Mouse (Mus musculus) testis, postnatal 14 days (tissue): ENCODE measurements around the gene Spock1.

Experiments used
- DNase-seq: peaks from one replicate; pipeline ENCODE4 v3.0.0; 2021; ENCODE audit warnings: low spot score

Gene Spock1

DNA sequence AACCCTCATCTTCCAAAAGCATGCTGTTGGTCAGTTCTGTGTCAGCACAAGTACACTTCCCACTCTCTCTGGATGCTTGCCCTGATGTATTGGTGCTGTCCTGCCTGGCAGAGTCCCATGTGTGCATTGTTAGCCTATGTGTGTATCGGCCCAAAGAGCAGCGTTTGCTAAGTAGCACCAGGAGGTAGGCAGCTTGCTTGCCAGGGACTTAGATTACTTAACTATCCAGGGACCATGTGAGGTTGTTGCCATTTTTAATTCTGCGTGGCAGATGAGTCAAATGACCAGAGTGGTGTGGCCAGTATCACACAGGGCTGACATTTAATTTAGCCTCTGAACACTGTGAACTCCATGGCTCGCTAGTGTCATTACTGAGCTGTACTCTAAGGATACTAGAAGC is 256.9 kb downstream of the Spock1 start:
- DNase-seq, result no peak

DNA sequence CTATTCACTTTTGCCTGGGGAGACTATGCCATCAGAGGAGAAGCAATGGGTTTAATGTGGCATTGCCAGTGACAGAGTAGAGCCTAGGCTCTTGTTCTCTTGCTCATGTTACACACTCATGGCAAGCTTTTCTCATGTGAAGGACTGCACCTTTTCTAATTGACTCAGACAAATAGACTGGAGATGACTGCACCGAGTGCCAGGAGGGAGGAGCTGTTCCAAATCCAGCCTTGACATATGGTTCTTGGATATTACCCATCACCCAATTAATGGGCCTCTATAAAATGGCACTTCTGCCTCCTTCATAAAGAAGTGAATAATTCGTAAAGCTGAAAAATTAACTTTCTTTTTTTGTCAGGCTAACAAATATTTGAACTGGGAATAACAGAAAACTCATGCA is 259.3 kb downstream of the Spock1 start:
- no peak for DNase-seq

DNA sequence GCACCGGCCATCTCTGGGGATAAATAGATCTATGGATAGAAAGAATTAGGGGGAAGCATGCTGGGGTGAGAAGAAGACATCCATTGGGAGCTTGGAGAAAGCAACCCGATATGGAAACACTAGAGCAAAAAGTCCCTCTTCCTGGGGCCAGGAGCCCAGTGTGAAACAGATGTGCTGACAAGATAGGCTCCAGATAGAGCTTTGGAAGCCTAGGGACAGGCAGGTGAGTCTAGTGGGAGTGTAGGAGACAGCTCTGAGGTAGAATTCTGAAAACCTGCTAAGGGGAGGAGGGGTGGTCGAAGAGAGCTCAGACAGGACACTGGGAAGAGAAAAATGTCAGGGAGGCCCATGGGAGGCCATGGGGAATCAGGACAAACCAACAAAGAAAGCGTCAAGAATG is 260.7 kb downstream of the Spock1 start:
- no peak for DNase-seq

DNA sequence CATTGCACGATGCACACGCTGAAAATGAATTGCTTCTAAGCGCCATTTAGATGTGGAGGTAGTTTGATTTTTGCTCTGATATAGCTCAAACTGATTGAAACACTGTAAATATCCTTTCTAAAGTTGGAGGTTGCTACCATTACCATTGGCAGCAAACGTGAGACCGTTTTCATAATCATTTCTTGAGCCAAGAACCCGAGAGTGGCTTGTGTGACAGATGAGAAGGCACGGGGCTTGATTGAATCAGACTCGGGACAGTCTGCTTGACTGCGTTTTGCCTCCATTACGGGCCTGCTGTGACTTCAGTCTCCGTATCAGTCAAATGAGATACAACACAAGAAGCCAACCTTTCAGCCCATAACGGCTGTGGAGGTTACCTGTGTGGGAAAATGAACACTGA is 265.1 kb downstream of the Spock1 start:
- no peak for DNase-seq

DNA sequence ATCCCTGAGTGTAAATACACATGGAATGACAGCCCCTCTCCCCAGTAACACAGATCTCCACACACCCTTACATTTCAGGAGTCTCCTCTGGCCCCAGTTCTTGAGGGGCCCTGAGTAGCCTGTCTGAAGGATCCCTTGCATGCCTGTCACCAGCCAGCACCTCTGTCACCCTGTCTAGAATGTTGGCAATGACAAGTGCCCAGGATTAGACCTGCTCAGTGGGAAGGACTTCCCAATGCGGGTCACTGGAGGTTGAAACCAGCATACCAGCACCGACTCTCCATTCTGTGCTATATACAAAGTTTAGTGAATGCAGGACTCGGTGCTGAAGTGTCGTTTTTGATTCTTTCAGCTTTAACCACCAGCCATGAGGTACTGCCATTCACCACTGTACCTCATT is 266.5 kb downstream of the Spock1 start:
- DNase-seq, result no peak

DNA sequence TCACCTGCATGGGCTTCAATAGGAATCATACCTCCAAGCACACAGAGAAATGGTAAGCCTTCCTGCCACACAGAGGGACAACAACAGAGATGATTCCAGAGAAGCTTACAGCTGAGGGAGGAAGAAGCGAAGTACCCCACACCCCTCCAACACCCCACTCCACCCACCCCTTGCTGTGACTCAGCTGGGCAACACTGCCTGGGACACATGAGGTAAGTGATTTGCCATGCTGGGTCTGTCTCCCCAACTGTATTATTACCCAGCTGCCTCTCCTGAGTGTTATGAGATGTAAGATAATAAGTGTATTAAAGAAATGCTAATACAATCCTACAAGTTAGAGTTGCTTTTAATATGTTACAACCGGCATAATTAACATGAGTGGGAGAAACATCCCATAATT is 267.2 kb downstream of the Spock1 start:
- no peak for DNase-seq

DNA sequence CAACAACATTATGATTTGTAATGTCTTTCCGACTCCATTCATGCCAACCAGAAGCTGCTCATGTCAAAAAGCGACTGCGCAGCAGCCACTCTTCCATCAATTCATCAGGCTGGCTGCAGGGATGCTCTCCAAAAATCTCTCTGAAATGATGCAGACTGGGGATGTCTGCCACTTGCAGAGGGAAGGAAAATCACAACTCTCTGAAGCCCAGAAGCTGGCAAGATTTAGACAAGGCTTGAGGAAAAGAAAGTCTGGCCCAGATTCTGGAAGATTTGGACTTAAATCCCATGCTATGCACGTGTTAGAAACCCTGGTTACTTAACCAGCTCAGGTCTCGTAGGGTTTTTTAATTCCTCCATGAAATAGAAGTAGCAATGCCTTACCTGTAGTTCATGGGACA is 269.3 kb downstream of the Spock1 start:
- no peak for DNase-seq

DNA sequence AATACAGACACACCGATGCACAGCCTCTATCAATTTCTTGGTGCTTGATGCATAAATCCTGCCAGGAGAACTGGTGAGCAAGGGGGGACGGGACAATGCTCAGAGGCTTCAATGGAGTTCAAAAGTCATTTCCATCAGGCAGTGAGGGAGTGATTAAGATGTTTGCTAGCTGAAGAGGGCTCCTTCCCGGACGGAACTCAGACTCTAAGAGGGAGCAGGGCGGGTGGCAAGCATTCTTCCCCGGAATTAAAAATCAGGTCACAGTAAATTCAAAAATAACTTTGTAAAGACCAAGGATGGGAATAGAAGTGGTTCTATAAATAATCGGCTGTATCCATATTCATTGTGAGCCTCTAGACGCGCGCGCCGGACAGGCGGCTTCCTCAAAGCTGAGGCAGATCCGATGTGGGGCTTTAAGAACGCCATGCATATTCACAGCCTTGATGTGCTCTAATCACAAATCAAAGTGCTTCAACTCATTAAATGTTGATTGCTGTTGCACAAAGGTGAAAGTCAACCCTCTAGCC is 270.5 kb downstream of the Spock1 start:
- no peak for DNase-seq

DNA sequence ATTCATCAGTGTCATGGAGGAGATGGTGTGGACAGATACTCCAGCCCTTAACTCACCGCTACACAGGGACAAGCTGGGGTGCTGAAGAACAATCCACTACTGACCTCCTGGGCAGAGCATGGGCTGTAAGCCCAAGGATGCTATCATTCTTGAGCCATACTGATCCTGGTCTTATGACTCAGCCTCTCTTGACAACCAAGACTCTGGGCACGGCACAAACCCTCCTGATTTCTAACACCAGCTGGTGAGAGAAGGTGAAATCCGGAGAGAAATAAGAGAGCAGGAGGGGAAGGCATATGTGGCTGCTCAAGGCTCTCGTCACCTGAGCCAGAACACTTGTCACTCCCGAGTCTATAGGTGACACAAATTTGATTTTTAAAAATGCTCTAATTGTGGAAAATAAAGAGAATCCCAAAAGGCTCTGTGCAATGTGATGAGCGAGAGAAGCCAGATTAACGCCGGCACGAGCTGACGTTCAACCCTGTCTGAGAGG is 271.0 kb downstream of the Spock1 start:
- DNase-seq, result no peak

DNA sequence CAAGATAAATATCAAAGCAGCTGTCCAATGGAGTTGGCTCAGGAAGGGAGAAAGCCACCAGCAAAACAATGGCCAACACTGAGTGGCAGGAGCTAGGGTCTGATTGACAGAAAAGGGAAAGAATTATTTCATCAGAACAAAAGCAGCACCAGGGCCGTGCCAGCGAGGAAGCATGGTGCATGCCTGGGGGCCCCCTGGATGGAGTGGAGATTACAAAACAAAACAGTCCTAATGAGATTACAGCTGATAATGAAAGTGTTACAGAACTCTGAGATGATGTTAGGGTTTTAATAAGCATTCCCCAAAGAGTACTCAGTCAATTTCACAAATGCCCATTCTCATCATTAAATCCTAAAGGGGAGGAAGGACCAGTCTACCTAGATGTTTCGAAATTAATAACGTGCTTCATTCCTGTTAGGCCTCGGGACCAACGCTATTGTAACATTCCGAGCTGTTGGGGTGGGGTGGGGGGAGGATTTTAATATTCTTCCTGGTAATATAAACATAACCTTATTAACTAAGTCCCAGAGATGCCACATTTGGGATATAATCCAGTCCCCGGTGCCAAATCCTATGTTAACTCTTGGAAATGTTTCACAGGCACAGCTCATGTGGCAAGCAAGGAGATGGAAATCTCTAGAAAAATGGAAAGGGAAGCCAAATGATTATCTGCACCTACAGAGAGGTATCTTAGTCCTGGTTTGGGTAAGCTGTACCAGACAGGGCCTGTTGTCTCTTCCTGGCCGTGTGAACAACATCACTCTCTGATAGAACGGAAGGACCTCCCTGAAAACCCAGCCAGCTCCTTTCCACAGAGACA is 271.7 kb downstream of the Spock1 start:
- no peak for DNase-seq

DNA sequence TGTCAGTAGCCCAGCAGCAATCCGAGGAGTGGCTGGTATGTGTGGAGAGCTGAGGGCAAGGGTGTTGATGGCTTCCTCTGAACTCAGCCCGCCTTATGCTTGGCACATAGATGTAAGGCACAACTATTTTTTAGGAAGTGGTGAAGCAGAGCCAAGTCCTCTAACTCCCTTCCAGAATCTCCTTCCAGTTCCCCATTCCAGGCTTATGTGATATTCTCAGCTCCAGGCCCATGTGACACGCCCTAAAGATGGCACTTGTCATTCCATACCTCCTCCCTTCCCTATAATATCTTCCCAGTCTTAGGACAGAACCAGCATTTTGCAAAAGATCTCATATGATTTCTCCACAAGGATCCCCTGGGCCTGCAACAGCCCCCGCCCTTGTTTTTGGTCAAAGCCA is 277.6 kb downstream of the Spock1 start:
- DNase-seq, result no peak

DNA sequence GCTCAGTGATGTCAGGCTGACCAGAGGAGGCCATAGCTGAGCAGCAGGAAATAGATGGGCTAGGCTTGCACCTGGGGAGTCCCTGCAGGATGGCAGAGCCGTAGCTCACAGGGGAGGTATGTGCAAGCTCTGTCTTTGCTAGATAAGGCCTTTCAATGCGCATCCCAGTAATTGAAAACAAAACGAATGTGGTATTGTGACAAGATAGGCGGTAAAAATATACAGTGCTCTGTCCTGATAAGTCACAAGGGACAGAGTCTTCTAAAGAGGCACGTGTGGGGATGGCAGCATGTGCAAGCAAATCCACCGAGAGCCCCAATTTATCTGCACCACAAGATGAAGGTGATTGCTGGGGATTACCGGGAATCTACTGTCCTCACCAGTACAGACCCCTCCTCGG is 279.9 kb downstream of the Spock1 start:
- DNase-seq, result no peak

DNA sequence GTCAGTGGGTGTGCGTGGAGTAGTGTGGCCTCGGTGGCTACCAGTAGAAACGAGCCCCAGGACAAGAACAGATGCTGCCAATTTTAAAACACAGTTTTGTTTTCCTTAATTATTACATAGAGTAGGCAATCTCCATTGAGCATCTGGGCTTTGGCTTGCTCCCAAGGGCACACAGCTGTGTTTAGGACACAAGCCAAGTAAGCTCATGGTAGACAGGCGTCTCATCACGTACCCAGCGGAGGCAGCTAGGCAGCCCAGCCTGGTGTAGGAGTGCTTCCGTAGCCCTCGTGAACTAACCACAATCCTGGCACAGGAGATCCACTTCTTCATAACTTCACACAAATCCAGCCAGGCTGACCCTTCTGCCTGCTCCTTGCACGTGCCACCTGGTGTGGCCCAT is 281.7 kb downstream of the Spock1 start:
- DNase-seq, result no peak

DNA sequence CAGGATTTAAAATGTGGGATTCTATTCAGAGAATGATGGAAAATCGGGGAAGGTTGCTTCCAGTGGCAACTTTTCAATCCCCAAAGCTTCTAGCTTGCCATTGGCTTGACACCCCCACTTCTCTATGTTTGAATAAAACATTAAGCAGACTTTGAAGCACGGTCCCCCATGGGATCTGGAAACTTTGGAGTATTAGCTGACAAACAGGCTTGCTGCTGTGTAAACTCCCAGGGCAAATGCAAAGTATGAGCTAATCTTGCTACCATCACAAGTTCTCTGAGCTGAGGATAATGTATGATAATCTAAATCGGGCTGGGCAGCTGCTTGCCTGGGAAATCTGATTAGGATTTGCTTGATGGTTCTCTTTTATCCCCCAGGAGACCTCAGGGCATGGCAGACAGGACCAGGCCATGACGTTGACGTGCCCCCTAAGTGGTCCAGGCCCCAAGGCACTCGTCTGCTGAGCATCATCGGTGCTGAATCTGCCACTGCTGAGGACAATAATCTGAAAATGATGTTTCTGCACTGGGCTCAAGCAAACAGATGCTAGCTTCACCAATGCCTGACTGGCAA is 284.1 kb downstream of the Spock1 start:
- no peak for DNase-seq

DNA sequence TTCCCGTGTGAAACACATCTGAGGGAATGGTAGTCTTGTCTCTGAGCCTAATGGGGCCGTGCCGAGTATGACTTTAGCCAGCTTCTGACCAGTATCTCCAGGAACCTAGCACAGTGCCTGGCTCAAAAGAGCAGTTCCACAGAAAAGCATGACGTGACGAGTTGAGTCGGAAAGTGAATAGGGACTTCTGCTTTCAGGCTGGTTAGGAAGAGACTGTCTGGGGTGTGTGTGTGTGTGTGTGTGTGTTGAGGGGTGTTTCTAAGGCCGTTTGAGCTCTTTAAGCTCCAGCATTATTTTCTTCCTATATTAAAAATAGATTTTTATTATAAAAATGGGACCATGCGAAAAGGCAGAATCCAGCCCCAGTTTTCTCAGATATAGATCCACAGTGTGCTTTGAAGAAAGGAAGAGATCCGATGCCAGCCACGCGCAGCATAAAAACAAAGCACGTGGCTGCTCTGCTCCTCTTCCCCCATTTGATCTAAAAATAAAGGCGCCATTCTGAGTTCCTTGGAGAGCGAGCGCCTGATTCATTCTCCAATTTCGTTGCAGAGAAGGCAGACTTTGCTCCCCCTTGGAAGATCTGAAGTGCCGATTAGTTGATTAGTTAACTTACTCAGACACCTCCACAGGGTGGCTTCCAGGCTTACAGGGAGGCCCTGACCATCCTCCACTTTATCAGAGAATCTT is 288.9 kb downstream of the Spock1 start:
- DNase-seq, result no peak

DNA sequence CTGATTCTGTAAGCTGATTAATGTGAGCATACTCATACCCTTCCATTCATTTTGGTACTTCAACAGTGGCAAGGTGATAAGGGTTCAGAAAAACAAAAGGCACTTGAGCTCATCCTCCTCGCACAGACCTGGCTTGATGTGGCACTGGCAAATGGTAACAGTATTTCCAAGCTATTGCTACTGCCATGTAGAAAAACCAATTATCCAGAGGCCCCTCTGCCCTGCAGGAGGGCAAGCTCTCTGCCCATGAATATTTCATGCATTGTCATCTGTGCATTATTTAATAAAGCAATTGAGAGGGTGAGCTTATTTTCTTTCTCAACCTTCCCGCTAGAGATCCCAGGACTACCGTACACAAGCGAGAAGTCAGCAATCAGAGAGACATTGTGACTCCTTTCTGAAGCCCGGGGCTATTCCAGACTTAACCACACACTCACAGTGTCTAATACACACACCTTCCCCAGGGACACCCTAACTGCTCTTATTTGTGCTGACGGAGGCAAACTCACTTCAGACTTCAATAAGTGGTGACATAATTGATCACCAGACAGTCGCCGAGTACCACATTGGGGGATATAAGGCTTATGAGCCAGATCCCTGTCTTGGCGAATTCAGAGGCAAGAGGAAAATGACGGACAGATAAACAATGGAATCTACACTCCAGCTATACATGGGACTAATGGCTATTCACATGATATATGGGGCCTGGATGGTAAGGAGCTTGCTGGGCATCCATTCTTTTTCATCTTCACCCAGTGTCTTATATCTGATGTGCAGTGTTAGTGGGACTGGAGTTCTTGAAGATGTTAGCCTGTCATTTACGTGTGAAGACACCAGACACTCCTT is 296.6 kb downstream of the Spock1 start:
- DNase-seq, result no peak

DNA sequence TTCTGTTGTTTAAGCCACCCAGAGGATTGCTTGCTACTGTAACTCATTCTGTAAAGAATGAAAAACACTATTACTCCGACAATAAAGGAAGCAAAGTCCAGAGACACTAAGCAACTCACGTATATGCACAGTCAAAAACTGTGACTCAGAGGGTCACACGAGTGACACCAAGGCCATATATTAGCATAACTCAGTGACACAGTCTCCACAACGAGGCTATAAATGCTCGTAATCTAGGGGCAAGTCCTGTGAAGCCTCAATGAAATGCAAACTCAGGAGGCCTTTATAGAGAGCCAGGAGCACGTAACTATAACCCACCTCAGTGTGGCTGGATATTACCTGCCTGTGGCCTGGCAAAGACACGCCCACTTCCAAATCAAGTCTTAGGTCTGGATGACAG is 298.2 kb downstream of the Spock1 start:
- no peak for DNase-seq

DNA sequence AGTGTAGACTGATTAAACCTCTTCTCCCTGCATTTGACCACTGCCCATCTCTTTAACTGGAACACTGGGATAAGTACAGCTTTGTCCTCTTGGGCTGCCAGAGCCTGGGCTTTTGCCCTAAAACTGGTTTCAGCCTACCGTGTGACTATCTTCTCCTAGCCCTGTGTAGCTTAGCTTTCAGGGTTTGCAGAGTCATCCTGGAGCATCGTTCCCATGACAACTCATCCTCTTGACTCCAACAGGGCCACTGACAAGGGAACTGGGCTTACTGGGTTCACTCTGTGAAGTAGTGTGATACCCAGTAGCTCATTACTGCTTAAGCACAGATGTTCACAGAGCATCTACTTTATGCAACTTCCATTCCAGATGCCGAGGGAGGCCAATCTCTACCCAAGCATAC is 303.7 kb downstream of the Spock1 start:
- DNase-seq, result no peak

DNA sequence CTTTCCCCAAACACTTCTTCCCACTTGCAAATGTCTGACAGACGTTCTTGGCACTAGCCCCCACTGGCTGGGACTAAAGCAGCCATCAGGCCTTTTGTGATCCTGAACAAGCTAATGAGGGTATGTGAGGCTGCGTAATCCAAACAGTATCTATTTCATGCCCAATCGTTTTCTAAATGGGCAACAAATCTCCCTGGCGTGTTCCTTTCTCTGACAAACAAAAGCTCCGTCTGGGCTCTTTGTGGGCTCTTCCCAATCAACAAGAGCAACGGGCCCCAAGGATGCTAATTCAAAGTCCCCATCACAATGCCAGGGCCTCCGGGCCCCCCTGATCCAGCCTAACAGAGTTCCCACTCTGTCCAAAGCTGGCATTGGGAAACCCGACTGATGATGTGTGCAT is 304.9 kb downstream of the Spock1 start:
- DNase-seq, result no peak

DNA sequence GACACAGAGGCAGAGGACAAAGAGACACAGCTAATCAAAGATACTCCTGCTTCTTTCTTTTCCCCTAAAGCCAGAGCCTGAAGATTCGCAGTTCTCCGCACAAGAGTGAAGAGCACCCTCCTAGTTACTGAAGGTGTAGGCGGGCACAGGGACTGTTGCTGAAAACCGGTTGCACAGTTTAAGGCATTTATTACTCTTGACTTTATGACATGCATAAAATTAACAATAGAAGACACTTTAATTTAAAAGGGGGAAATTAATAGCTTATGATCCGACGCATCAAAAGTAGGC is 312.4 kb downstream of the Spock1 start:
- DNase-seq, result no peak

DNA sequence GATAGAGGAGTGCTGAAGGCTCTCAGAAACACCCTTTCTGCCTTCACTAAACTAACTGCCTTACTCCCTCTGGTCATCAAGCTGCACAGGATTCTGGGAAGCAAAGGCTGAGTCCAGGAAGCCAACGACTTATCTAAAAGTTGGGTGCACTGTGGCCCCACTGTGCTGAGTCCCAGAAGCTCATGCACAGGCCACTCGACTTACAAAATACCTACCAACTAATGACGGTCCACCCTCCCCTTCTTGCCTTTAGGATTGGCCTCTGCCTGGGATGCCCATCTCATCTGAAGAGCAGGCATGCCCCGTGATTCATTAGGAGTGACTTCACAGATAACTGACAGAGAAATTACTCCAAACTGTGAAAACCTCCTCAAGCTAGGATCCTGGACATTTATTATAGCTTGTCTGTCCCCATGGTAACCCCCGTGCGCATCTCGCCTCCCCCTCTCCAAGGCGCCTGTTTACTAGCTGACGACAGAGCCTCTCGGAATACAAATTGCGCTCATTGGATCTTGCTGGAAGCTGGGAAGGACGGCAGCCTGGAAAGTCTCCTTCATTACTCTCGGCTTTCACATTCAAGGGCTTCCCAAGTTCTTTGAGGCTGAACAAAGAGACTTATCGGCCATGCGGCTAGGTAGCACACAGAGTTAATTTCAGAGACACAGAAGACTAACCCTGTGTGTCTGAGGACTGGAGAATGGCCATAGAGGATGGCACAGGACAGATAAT is 312.9 kb downstream of the Spock1 start:
- no peak for DNase-seq
